Mouse (Mus musculus): ENCODE measurements around the gene Dnah2. TPM values are rescaled to one million over a fixed set of nuclear protein-coding genes. Genes with fewer than 3 reads are reported as not detected.
"Not testable (repeated sequence)": the region's sequence is repeated elsewhere in the genome, so short reads cannot be mapped to it uniquely, and the experiment has no call there.

The Dnah2 gene
- total RNA-seq, 1 experiment = 0.98 TPM

DNA sequence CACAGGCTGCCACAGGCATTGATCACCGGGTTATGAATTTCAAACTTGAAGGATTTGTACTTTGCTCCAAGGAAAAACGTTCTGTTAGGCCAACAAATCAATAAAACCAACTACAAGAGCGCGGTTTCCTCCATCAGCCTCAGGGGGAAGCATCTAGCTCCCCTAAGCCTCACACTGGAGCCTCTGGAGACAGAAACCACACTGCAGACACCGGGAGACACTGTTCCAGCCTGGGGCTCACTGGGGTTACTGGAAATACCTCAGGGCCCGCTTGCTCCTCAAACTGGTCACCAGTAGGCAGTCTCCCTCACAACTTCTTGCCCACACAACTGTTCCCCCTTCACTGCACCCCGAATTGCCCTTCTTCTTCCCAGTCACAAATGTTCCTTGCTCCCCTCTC lies 3.0 kb downstream of the Dnah2 start:
- H3K4me1 ChIP-seq (ENCODE audit: control insufficient read depth in 2 of 2, insufficient read depth in 2 of 2, low read length in 2 of 2, poor library complexity in 1 of 2) = peaks cover 7 to 30% of the 10 kb centered on the region in 2 experiments
- TF ChIP-seq HCFC1 (IDR thresholded peaks at IDR 0.05; ENCODE audit: borderline replicate concordance, insufficient read depth, low read length) (no peak), ZC3H11A (IDR thresholded peaks at IDR 0.05; ENCODE audit: borderline replicate concordance, low read depth, low read length) (no peak), MAFK (IDR thresholded peaks at IDR 0.05; ENCODE audit: insufficient read depth, low read depth, low read length) (no peak), ZNF384 (IDR thresholded peaks at IDR 0.05; ENCODE audit: low read depth, low read length) (no peak), CHD2 (IDR thresholded peaks at IDR 0.05; ENCODE audit: low read depth, low read length) (no peak)
- DNase-seq (ENCODE audit: low read depth, low spot score) = no peak

DNA sequence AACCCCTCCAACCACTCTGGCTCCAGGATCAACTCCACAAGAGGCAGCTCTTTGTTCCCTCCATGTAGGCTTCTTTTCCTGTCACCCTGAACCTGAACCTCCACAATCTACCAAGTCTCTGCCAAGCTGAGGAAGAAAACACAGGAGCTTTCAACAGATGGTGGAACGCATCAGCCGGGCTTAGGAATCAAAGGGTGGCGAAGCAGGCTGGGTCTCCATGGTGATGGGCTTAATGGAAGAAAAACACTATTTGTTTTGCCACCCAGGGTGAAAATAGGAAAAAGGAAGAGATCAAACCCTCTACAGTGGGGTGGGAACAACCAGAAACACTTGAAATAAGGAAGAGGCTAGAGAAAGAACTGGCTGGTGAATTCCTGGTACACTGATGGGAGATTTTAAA lies 5.3 kb downstream of the Dnah2 start:
- no peak for TF ChIP-seq ZC3H11A (IDR thresholded peaks at IDR 0.05; ENCODE audit: borderline replicate concordance, low read depth, low read length)
- no peak for TF ChIP-seq HCFC1 (IDR thresholded peaks at IDR 0.05; ENCODE audit: borderline replicate concordance, insufficient read depth, low read length)
- no peak for TF ChIP-seq CHD2 (IDR thresholded peaks at IDR 0.05; ENCODE audit: low read depth, low read length)
- no peak for TF ChIP-seq ZNF384 (IDR thresholded peaks at IDR 0.05; ENCODE audit: low read depth, low read length)
- no peak for TF ChIP-seq MAFK (IDR thresholded peaks at IDR 0.05; ENCODE audit: insufficient read depth, low read depth, low read length)
- in situ Hi-C loops (cut with MboI; ENCODE audit: low sequenced_read_pairs in 2 of 2, unreplicated experiment in 2 of 2) = no loop called here

More for the DNA sequence above, 3.0 kb downstream of the Dnah2 start:
- peak overlapping the region; percentile 54 to 66 for H3K4me3 ChIP-seq (ENCODE audit: insufficient read depth in 1 of 2, low read depth in 1 of 2, low read length in 2 of 2, poor library complexity in 1 of 2, severe bottlenecking in 1 of 2)
- no peaks in the 10 kb centered on the region for H3K9me3 ChIP-seq (ENCODE audit: control insufficient read depth, insufficient read depth, low read depth, low read length)
- H3K27ac ChIP-seq (ENCODE audit: insufficient read depth, low read depth, low read length, poor library complexity, severe bottlenecking) = no peak overlapping the region
- H3K36me3 ChIP-seq (ENCODE audit: control insufficient read depth, insufficient read depth, low read length, poor library complexity, severe bottlenecking) = no peaks in the 10 kb centered on the region
- in situ Hi-C loops (cut with MboI; ENCODE audit: low sequenced_read_pairs in 2 of 2, unreplicated experiment in 2 of 2) = no loop called here
- H3K9ac ChIP-seq (ENCODE audit: insufficient read depth, low read depth, low read length, poor library complexity, severe bottlenecking) = peak overlapping the region; percentile 79

DNA sequence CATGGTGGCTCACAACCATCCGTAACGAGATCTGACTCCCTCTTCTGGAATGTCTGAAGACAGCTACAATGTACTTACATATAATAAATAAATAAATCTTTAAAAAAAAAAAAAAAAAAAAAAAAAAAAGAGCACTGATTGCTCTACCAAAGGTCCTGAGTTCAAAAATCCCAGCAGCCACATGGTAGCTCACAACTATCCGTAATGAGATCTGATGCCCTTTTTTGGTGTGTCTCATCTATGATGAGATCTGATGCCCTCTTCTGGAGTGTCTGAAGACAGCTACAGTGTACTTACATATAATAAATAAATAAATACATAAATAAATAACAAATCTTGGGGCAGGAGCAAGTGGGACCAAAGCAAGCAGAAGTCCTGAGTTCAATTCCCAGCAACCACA lies 7.2 kb downstream of the Dnah2 start:
- H3K4me1 ChIP-seq (ENCODE audit: control insufficient read depth in 2 of 2, insufficient read depth in 2 of 2, low read length in 2 of 2, poor library complexity in 1 of 2); H3K4me3 ChIP-seq (ENCODE audit: insufficient read depth in 1 of 2, low read depth in 1 of 2, low read length in 2 of 2, poor library complexity in 1 of 2, severe bottlenecking in 1 of 2); H3K9me3 ChIP-seq (ENCODE audit: control insufficient read depth, insufficient read depth, low read depth, low read length); H3K9ac ChIP-seq (ENCODE audit: insufficient read depth, low read depth, low read length, poor library complexity, severe bottlenecking); in situ Hi-C loops (cut with MboI; ENCODE audit: low sequenced_read_pairs in 2 of 2, unreplicated experiment in 2 of 2); DNase-seq (ENCODE audit: low read depth, low spot score); H3K36me3 ChIP-seq (ENCODE audit: control insufficient read depth, insufficient read depth, low read length, poor library complexity, severe bottlenecking); H3K27ac ChIP-seq (ENCODE audit: insufficient read depth, low read depth, low read length, poor library complexity, severe bottlenecking): not testable (repeated sequence)

More for the DNA sequence above, 5.3 kb downstream of the Dnah2 start:
- peaks cover 3 to 18% of the 10 kb centered on the region in 2 experiments; a peak in 3 of 4 replicates for H3K4me1 ChIP-seq (ENCODE audit: control insufficient read depth in 2 of 2, insufficient read depth in 2 of 2, low read length in 2 of 2, poor library complexity in 1 of 2)
- H3K9ac ChIP-seq (ENCODE audit: insufficient read depth, low read depth, low read length, poor library complexity, severe bottlenecking) = no peak overlapping the region
- no peaks in the 10 kb centered on the region for H3K36me3 ChIP-seq (ENCODE audit: control insufficient read depth, insufficient read depth, low read length, poor library complexity, severe bottlenecking)
- H3K27ac ChIP-seq (ENCODE audit: insufficient read depth, low read depth, low read length, poor library complexity, severe bottlenecking) = no peak overlapping the region
- no peak overlapping the region for H3K4me3 ChIP-seq (ENCODE audit: insufficient read depth in 1 of 2, low read depth in 1 of 2, low read length in 2 of 2, poor library complexity in 1 of 2, severe bottlenecking in 1 of 2)
- H3K9me3 ChIP-seq (ENCODE audit: control insufficient read depth, insufficient read depth, low read depth, low read length) = no peaks in the 10 kb centered on the region
- DNase-seq (ENCODE audit: low read depth, low spot score) = no peak

DNA sequence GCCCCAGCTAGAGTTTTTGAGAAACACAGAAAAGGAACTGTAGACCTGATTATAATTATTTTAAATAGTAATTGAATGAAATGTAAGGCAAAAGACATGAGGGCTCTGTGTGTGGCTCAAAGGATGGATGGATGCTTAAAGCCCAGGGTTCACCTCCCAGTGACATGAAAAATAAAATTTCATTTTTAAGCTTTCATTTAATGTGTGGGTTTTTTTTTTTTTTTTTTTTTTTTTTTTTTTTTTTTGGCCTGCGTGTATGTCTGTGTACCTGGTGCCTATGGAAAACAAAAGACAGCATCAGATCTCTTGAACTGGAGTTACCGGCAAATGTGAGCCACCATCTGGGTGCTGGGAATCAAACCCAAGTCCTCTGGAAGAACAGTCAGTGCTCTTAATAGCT lies 8.2 kb downstream of the Dnah2 start:
- TF ChIP-seq MAFK (IDR thresholded peaks at IDR 0.05; ENCODE audit: insufficient read depth, low read depth, low read length) (no peak), ZNF384 (IDR thresholded peaks at IDR 0.05; ENCODE audit: low read depth, low read length) (peak; percentile 83)
- no peak overlapping the region for H3K4me3 ChIP-seq (ENCODE audit: insufficient read depth in 1 of 2, low read depth in 1 of 2, low read length in 2 of 2, poor library complexity in 1 of 2, severe bottlenecking in 1 of 2)
- H3K27ac ChIP-seq (ENCODE audit: insufficient read depth, low read depth, low read length, poor library complexity, severe bottlenecking) = no peak overlapping the region
- no peaks in the 10 kb centered on the region for H3K9me3 ChIP-seq (ENCODE audit: control insufficient read depth, insufficient read depth, low read depth, low read length)
- peaks cover 0 to 2% of the 10 kb centered on the region in 2 experiments; a peak in 2 of 4 replicates for H3K4me1 ChIP-seq (ENCODE audit: control insufficient read depth in 2 of 2, insufficient read depth in 2 of 2, low read length in 2 of 2, poor library complexity in 1 of 2)
- H3K36me3 ChIP-seq (ENCODE audit: control insufficient read depth, insufficient read depth, low read length, poor library complexity, severe bottlenecking) = no peaks in the 10 kb centered on the region
- no peak for DNase-seq (ENCODE audit: low read depth, low spot score)
- in situ Hi-C loops (cut with MboI; ENCODE audit: low sequenced_read_pairs in 2 of 2, unreplicated experiment in 2 of 2) = no loop called here
- no peak overlapping the region for H3K9ac ChIP-seq (ENCODE audit: insufficient read depth, low read depth, low read length, poor library complexity, severe bottlenecking)

DNA sequence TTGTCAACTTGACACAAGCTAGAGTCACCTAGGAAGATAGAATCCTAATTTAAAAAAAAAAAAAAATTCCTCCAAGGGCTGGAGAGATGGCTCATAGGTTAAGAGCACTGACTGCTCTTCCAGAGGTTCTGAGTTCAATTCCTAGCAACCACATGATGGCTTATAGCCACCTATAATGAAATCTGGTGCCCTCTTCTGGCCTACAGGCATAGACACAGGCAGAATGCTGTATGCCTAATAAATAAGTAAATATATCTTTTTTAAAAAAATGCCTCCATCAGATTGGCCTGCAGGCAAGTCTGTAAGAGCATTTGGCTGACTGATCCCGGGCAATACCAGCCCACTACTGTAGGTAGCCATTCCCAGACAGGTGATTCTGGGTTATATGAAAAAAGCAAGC lies 13.9 kb downstream of the Dnah2 start:
- Histone ChIP-seq H3K4me1 (ENCODE audit: control insufficient read depth in 2 of 2, insufficient read depth in 2 of 2, low read length in 2 of 2, poor library complexity in 1 of 2) (peaks cover 0 to 2% of the 10 kb centered on the region in 2 experiments; a peak in 1 of 4 replicates), H3K36me3 (ENCODE audit: control insufficient read depth, insufficient read depth, low read length, poor library complexity, severe bottlenecking) (no peaks in the 10 kb centered on the region), H3K9ac (ENCODE audit: insufficient read depth, low read depth, low read length, poor library complexity, severe bottlenecking) (no peak overlapping the region), H3K9me3 (ENCODE audit: control insufficient read depth, insufficient read depth, low read depth, low read length) (no peaks in the 10 kb centered on the region), H3K4me3 (ENCODE audit: insufficient read depth in 1 of 2, low read depth in 1 of 2, low read length in 2 of 2, poor library complexity in 1 of 2, severe bottlenecking in 1 of 2) (no peak overlapping the region), H3K27ac (ENCODE audit: insufficient read depth, low read depth, low read length, poor library complexity, severe bottlenecking) (no peak overlapping the region)
- TF ChIP-seq ZNF384 (IDR thresholded peaks at IDR 0.05; ENCODE audit: low read depth, low read length) (0 out of 2 replicates have a peak, but pooled peaks have one; percentile 40), CHD2 (IDR thresholded peaks at IDR 0.05; ENCODE audit: low read depth, low read length) (no peak)
- in situ Hi-C loops (cut with MboI; ENCODE audit: low sequenced_read_pairs in 2 of 2, unreplicated experiment in 2 of 2) = no loop called here
- DNase-seq (ENCODE audit: low read depth, low spot score) = no peak
